Mouse (Mus musculus): ENCODE measurements around the gene Slc7a8.

Slc7a8 gene

GRCm38 (mm10) chr14:54781610-54782365, at the start of gene Slc7a8:
Gene Slc7a8 (minus strand): TSS chr14:54781946.
- peak; percentile 81 to 83 for DNase-seq (ENCODE audit: low spot score in 2 of 2)

GRCm38 (mm10) chr14:54823716-54824115, 42.0 kb upstream of the Slc7a8 start:
- DNase-seq (ENCODE audit: low spot score in 2 of 2) = no peak

DNA sequence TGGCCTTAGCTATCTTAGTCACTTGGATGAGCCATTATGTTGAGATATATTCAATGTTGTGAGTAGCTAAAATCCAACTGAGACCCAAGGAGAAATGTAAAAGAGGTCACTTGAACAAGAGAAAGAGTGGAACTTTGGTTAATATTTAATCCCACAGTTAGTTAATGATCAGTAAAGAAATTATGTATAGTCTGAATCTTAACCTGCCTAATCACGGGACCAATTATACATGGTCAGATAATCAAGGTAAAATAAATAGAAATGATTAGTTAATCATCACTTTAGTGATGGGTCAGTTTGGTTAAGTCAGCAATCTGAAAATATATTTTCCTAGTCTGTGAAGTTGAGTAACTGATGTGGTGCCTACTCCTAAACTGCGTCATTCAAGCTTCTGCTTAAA, 40.6 kb upstream of the Slc7a8 start:
- no peak for DNase-seq (ENCODE audit: low spot score in 2 of 2)

- peak; percentile 47 to 55 for DNase-seq (ENCODE audit: low spot score in 2 of 2)
These were observed 36.0 kb upstream of the Slc7a8 start for GRCm38 (mm10) chr14:54817791-54818190.

DNA sequence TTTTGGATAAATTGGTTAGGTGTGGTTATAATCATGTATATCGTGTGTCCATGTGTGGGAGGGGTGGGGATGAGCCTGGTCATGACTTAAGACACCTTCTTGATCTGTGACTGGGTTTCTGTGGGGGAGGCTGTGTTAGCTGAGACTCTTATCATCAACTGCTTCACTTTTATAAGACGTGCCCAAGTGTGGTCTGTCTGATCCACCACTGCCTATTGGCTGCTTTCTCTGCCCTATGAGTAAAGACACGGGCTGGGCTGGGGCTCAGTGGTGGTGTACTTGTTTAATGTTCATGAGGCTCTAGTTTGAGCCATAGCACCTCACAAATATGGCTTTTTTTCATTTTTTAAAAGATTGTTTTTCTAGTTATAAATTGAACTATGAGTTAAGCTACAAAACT, 34.0 kb upstream of the Slc7a8 start:
- no peak for DNase-seq (ENCODE audit: low spot score in 2 of 2)

GRCm38 (mm10) chr14:54813991-54814390, 32.2 kb upstream of the Slc7a8 start, which contains the start of gene Rnf212b:
Gene Rnf212b (plus strand): TSS chr14:54814141.
- DNase-seq (ENCODE audit: low spot score in 2 of 2) = no peak

- no peak for DNase-seq (ENCODE audit: low spot score in 2 of 2)
These were observed 27.9 kb upstream of the Slc7a8 start for GRCm38 (mm10) chr14:54809668-54810033.

GRCm38 (mm10) chr14:54808718-54809667, 27.2 kb upstream of the Slc7a8 start:
- no peak for DNase-seq (ENCODE audit: low spot score in 2 of 2)

GRCm38 (mm10) chr14:54806124-54806523, 24.4 kb upstream of the Slc7a8 start:
- DNase-seq (ENCODE audit: low spot score in 2 of 2) = no peak

- DNase-seq (ENCODE audit: low spot score in 2 of 2) = no peak
These were observed 20.7 kb upstream of the Slc7a8 start for GRCm38 (mm10) chr14:54802428-54802827.

GRCm38 (mm10) chr14:54799686-54800085, 17.9 kb upstream of the Slc7a8 start:
- no peak for DNase-seq (ENCODE audit: low spot score in 2 of 2)

DNA sequence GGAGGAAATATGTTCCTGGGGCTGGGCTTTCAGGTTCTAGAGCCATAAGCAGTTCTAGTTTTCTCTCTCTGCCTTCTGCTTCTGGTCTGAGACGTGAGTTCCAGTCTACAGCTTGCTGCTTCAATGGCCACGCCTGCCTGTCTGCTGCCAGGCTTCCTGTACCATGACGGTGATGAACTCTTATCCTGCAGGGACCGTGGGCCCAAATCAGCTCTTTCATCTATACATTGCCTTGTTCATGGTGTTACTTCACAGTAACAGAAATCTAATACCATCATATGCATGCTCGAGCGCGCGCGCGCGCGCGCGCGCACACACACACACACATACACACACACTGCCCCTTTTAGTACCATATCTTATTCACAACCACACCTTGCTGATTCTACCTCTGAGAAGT, 15.0 kb upstream of the Slc7a8 start:
- DNase-seq (ENCODE audit: low spot score in 2 of 2) = no peak

- DNase-seq (ENCODE audit: low spot score in 2 of 2) = no peak
These were observed 14.2 kb upstream of the Slc7a8 start for GRCm38 (mm10) chr14:54795901-54796300.

DNA sequence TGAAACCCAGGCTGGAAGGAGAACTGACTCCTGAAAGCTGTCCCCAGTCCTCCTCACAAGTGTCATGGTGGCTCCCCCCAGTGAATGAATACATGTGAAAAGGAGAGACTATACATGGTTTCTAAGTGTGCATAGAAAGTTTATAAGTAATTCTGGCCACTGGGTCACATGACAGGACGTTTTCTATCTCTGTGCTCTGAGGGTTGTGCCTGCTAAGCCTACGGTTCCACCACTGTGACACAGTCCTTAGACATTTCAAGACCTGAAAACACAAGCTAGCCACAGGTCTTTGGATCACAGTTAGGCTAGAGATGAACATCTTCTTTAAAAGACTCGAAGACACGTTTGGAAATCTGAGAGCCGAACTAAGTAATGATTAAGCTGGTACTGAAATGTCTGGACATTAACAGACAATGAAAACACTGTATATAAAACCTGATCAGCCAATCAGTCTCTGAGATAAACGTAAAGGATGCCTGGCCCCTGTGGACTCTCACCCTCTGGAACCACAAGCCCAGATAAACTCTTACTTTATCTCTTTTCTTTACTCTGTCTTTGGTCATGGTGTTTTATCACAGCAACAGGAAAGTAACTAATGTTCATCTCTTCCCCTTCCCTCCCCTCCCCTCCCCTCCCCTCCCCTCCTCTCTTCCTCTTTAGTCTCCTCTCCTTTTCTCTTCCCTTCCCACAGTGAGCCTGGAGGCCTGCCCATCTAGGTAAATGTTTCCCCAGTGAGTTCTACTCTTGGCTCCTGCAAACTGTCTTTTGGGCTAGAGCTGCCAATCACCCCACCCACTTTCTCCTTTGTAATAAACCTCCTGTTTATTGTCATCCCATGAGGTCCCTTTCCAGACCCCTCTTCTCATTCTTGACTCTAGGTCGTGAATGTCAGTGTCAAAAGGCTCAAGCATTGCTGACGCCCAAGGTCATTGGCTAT, 12.4 kb upstream of the Slc7a8 start:
- DNase-seq (ENCODE audit: low spot score in 2 of 2) = no peak

- no peak for DNase-seq (ENCODE audit: low spot score in 2 of 2)
These were observed 11.6 kb upstream of the Slc7a8 start for GRCm38 (mm10) chr14:54793351-54793750.

DNA sequence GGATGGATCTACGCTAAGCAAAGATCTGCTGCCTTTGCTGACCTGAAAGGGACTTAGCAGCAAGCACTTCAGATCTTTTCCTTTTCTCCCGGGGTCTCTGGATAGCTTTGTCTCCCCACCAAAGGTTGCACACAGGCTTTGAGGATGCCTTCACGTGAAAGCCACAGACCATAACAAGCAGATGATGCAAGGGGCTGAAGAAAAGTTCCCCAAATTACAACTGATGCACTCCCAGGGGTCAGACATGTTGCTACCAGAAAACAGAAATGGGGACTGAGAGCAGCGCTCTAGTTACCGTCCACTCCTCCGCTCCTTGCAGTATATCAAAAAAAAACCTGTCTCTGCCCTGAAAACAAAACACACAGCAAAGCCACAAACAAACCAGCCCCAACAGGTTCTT, 10.4 kb upstream of the Slc7a8 start:
- DNase-seq (ENCODE audit: low spot score in 2 of 2) = no peak

DNA sequence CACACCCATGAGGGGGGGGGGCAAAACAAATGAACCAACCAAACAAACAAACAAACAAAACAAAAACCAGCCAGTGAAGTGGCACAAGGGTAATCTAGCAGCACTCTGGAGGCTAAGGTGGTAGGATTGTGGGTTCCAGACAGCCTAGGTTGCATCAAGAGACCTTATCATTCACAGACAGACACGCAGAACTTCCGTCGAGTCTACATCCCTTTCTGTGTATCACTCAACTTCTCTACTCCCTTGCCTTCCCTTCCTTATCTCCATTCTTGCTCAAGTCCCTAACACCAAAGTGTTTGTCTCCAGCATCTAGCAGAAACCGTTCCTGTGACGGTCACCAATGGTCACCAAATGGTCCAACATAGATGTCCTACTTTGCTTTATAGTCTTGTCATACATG, 6.5 kb upstream of the Slc7a8 start:
- DNase-seq (ENCODE audit: low spot score in 2 of 2) = no peak

DNA sequence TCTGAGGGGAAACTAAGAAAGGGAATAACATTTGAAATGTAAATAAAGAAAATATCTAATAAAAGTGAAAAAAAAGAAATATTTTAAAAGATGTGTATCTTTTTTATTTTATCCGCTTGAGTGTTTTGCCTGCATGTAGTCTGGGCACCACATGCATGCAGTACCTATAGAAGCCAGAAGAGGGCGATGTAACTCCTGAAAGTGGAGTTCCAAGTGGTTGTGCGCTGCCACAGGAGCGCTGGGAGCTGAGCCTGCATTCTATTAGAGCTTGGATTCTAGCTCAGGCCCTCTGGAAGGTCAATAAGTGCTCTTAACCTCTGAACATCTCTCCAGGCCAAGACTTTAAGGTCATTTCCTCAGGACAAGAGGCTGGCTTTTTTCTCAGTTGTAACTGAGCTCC, 5.5 kb upstream of the Slc7a8 start:
- no peak for DNase-seq (ENCODE audit: low spot score in 2 of 2)

DNA sequence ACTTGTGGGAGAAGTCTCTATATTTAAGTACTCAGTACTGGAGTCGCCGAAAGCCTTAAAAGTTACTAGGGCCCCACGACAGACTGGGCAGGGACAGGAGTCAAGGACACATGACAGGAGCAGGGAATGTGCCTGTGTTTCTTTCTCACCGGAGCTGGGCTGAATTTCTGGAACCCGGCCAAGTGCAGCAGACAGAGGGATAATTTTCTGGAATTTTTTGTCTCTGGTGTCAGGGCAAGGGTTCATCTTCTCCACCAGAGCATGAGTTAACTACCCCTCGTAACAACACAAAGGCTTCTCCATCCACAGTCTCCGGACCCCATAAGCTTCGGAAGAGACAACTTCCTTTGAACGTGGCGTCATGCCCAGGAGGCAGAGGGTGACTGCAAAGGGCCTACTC, 4.7 kb upstream of the Slc7a8 start:
- peak in 1 of 2 experiments; percentile 30 for DNase-seq (ENCODE audit: low spot score in 2 of 2)

DNA sequence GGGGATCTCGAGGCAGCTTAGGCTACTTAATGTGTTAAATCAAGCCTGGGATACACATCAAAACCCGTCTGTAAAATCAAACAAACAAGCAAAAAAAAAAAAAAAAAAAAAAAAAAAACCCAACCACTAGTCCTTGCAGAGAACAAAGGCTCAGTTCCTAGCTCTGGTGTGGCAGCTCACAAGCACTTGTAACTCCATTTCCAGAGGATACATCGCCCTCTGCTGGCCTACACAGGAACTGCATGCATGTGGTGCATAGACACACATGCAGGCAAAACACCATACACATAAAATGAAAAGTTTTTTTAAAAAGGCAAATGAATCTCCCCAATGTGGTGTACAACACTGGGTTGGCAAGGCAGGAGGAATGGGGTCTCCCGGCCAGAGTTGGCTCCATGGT, 4.2 kb upstream of the Slc7a8 start:
- DNase-seq (ENCODE audit: low spot score in 2 of 2) = peak; percentile 61 to 64

DNA sequence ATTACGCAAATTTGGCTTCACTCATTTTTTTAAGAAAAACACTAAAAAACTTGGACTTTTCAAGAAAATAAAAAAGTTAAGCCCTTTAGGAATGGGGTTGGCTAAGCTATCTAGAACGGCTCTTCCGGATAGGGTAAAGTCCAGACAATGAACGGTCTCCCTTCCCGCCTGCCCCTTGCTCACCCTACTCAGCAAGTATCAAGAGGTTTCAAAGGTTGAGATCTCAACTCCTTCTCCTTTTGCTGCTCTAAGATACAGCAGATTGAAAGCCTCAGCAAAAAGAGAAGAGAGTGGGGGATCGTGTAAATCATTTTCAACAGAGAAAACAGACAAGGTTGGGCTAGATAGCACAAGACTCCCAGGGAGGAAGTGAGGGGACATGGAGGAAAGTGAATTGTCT, 1.2 kb upstream of the Slc7a8 start:
- no peak for DNase-seq (ENCODE audit: low spot score in 2 of 2)
